Mouse (Mus musculus) fibroblast of lung, adult 2 months (primary cell): ENCODE measurements around the gene Cdc37l1.

Source experiments
- DNase-seq: peaks from one replicate; pipeline ENCODE4 v3.0.0-alpha.2; 2011; ENCODE audit warnings: low read depth

Gene Cdc37l1

DNA sequence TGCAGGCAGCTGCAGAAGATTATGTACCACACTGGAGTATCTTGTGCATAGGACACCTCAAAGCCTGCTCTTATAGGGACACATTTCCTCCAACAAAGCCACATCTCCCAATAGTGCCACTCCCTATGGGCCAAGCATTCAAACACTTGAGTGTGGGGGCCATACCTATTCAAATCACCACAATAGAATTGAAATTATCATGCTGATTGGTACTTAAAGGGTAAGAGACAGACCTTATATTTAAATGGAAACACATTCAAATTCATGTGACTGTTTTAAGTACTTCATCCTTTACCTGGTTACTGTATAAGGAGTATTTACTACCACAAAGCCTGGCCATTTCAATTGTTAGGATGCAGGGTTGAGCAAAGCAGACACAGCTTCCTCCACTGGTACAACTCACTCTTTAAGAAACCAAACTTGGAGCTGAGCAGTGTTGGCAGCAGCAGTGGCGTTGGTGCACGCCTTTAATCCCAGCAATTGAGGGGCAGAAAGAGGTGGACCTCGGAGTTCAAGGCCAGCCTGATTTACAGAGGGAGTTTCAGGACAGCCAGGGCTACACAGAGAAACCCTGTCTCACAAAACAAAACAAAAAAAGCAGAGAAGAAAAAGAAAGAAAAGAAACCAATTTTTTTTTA is 18.0 kb downstream of the Cdc37l1 start:
- DNase-seq: no peak

DNA sequence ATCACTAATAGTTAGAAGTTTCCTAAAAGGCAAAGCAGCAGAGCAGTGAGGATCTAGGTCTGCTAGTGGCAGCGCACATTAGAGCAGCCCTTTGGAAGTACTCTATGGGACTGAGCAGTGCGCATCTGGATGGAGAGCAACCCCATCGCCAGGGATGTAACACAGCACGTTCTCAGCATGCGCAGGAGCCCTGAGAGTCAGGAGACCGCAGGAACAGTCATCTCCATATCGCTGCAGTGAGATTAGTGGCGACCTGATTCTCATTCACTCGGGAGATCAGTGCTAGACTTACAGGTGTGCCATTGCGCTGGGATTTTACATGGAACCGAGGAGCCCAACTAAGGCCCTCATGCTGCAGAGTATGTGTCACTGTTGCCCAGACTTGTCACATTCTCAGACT is 18.9 kb downstream of the Cdc37l1 start:
- no peak for DNase-seq

DNA sequence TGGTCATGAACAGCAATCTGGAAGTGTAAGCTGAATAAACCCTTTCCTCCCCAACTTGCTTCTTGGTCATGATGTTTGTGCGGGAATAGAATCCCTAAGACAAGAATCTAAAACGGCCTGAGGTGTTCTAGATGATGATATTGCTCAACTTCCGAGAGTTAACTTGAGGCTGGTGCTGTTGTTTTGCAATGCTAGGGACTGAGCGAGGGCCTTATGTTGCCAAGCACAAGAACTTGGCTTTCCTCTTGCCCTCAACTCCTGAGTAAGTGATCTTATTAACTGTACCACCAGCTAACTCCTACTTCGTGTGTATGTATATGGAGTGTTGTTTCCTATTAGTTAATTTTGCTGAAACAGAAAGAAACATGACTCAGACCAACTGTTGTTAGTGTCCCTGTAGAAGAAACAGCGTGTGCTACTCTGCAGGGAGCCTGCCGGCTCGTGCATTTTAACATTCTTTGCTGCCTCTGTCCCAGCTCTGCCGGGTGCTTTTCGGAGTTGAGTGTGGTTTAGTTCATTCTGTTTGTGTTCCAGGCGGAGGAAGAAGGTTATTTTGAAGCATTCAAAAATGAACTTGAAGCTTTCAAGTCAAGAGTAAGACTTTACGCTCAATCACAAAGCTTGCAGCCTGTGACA is 21.3 kb downstream of the Cdc37l1 start:
- DNase-seq: no peak

DNA sequence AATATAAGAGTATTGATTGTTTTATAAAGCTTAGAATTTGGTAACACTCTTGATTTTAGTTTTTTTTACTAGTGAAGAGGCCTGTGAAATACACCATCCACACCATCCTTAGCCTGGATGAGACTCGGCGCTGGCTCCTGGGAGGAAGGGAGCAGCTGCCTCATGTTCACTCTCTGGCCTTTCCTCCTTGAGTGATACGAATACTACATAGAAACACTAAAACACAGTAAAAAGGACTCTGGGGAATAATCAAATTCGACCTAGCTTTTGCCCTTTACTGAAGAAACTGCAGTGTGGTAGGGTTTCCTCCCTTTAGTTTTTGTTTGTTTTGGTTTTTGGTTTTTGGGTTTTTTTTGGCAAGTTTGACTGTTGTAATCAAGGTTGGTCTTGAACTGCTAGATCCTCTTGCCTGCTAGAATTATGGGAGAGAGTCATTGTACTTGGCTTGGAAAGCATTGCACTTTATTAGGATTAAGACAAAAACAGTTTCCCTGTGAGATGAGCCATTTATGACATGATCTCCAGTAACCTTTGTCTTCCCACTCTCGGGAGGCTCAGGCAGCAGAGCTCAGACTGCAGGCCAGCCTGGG is 24.4 kb downstream of the Cdc37l1 start:
- no peak for DNase-seq

DNA sequence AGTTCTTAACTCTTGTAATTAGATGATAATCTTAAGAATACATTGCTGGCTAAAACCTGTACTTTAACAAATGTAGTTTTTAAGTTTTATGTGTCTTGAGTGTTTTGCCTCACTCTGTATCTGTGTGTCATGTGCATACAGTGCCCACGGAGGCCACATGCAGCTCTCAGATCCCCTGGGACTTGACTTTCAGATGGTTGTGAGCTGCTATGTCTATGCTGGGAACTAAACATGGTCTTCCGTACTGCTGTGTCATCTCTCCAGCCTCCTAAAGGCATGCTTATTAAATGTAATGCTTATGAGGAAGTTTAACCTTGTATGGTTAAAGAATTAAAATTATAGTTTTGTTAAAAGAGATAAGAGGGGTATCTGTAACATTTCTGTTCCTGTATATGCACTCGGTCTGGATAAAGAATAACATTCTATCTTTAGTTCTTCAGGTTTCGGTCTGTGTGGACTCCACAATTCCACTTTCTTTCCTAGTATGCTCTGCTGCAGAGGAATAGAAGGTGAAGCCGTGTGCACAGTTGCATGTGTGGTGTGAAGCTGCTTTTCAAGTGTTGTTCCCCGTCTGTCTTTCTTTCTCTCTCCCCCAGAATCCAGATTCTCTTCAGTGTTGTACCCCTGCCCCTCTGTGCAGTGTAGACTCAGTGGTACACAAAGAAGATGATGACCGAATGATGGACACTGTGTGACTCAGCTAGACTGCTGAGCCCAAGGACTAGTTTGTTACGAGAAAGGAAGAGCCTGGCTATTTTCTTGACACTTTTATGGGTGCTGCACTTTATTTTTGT is 25.5 kb downstream of the Cdc37l1 start:
- no peak for DNase-seq

DNA sequence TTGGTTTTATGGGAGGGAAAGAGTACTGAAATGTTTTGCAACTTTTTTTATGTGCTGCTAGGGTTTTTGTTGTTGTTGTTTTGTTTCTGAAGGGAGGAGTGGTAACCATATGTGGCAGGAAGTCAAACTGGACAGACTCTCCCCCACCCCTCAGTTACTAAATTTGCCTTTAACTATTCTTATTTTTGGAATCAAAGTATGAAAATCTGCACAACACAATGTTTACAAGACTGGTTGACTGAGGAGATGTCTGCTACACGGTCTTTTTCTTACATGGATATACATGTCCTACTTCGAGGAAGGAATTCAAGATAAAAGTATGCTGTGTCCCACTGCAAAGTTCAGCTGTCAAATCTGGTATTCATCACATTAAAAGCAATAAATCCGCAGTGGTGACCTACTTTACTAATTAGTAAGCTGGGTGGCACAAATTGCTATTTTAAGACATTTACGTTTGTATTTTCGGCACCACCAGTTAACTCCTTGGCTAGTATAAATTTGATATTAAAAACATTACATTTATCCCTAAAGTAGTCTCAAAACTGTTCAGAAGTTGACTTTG is 26.1 kb downstream of the Cdc37l1 start:
- DNase-seq: no peak

DNA sequence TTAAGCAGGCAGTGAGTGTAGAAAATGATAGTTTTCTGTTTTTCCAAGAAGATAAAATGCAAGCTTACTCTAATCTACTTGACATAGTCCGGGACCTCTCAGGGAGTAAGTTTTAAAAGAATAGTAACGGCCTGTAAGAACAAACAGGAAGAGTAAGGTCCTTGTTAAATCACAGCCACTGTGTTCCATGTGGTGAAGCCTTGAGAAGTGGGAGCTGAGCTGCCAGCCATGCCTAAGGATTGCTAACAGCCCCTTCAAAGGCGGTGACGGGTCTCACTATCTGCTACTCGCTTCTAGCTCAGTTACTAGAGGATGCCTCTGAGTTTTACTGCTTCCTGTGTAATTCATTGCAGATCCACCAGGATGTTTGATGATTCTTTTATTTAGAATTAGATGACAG is 26.6 kb downstream of the Cdc37l1 start:
- DNase-seq: no peak

DNA sequence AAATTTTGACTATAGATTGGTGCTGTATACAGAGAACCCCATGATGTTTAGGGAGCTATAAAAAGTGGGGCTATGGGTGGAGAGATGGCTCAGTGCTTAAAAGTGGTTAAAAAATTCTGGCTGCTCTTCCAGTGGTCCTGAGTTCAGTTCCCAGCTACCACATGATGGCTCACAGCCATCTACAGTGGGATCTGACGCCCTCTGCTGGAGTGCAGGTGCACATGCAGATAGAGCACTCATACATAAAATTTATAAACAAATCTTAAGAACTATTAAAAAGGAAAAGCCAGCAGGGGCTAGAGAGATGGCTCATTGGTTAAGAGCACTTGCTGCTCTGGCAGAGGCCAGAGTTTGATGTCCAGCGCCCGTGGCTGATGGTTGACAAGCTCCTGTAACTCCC is 29.5 kb downstream of the Cdc37l1 start:
- DNase-seq: no peak

DNA sequence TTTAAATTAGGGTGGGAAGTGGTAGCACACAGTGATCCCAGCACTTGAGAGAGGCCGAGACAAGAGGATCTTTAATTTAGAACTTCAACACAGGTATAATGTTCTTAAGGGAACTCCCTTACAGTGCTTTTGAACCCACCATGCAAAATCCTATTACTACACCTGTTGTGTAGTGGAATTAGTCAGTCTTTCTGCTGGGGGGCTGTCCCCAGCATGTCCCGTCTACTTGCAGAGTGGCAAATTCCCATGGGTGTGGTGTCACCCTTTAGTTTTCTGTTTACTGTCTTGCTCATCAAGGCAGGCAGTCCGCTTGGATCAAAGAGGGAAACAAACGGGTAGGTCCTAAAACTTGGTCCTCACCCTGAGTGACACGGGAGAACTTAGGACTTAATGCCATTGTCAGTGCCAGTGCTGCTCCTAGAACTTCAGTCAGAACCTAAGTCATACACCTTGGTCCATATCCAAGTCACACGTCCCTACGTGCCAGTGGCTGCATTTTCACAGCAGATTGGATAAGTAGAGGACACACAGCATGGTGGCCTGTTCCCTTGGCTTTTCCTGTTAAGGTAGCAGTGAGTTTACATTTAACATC is 31.7 kb downstream of the Cdc37l1 start:
- DNase-seq: no peak

DNA sequence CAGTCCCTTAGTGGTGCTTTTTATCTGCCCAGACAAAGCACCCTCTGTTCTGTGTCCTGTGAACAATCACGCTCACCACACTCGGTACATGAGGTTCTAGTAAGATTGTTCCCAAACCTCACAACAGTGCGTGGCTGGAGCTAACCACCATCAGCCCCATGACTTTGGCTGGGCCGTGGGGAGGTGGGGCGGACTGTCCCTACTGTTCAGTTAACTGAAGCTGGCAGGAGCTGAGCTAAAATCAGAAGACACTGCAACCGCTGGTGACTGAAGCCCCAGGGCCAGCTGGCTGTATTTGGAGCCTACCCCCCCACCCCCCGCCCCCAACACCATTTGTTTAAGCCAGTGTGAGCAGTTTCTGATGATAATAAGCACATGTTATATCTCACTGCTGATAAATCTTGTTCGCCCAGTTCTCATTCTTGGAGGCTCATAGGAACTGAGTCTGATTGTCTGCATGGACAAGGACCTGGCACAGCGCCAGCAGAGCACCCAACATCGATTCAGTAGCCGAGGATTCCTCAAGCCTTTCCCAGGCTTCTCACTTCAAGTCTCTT is 34.3 kb downstream of the Cdc37l1 start:
- DNase-seq: no peak

DNA sequence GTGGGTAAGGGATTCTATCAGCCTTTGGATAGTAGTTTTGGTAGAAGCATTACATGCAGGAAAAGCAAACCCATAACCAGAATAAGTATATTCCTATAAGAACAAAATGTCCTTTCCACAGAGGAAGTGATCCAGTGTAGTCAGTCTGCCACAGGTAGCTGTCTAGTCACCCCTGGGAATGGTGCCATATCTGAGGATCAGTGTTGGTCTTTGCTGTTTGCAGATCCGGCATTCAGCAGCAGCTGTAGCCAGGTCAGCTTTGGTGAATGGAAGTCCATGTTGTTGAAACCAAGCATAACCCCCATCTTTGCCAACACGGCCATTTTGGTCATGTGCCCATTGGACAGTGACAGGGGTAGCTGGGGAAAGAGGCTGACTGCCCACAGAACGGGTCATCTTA is 41.6 kb downstream of the Cdc37l1 start:
- DNase-seq: no peak

DNA sequence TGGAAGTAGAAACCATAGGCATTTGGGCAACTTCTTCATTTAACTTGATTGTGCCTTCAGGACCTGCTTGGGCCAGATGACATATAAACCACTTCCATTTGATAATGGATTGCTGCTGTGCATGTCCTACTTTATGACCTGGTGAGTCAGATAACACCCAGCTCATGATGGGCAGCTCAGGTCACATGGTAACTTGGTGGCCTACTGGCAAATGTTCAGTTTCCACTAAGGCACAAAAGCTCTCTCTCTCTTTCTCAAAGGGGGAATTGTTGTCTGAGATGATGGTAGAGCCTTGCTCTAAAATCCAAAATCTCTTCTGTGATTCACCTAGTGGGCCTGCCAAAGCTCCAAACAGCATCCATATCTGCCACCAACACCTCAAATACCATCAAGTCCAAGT is 42.5 kb downstream of the Cdc37l1 start:
- DNase-seq: no peak

DNA sequence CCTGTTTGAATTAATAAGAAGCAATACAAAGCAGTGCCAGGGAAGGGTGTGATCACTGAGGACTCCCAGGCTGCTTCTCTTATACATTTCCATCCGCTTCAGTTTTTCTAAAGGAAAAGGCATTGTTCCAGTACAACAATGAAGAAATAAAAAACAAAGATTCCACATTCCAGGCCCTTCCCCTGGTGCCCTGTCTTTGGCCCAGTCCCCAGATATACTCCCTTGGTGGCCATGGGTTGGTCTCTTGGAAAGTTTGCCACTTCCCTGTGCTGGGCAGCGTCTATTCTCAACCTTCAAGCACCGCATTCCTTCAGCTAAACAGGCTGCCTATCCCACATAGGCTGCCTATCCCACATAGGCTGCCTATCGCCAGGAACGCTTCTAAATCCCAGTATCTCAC is 46.9 kb downstream of the Cdc37l1 start:
- DNase-seq: no peak

DNA sequence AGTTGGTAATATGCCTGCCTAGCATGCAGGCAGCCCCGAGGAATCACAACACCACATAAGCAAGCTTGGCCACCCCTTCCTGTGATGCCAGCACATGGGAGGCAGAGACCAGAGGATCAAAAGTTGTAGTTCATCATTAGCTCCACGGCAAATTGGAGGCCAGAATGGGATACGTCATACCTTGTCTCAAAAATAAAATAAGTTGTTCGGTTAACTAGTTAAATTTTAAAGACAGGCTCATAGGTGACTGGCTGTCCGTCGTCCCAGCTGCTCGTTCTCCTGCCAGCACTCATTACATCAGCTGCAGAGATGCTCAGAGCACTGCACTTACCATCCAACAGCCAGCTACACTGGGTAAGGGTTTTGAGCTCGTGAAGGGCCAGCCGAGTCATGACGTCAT is 47.4 kb downstream of the Cdc37l1 start:
- DNase-seq: no peak

DNA sequence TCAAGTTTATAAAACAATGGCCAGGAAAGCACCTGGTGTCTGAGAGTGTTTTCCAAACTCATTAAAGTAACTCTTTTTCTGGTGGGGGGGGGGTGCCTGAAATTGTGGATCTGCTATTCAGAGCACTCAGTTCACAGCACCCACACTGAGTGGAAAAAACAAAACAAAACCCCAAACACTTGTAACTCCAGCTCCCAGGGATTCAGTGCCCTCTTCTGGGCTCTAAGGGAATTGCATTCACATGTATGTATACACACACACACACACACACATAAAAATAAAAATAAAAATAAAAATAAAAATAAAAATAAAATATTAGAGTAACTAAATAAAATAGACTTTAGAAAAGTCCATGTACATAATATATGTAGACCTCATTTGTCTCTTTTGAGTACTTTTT is 49.2 kb downstream of the Cdc37l1 start:
- DNase-seq: no peak

DNA sequence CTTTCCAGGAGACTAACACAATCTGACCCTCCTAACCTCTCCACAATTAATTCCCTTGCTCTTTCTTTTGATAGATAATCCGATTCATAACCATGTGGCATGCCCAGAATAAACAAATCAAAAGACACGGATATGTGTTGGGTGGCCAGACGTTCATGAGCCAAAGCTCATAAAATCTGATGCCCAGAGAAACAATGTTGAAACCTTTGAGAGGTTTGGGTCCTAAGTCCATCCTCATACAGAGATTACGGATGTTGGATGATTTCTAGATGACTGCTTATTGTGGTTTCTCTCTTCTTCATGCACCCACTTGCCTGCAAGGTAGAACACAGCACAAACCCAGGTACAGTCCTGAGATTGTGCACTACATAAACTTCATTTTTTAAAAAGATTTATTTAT is 50.1 kb downstream of the Cdc37l1 start:
- DNase-seq: no peak

DNA sequence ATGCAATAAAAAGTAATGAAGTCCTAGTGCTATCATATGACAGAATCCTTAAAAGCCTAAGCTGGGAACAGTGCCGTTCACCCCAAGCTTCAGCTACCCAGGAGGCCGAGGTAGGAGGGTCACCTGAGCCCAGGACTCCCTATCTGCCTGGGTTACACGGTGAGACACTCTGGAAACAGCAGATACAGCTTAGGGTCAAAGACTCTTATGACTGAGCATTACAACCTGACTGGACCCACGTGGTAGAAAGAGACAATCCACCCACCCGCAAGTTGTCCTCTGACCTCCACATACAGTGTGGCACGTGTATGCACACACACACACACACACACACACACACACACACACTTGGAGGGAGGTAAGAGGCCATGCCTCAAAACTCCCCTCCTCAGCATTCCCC is 52.0 kb downstream of the Cdc37l1 start:
- no peak for DNase-seq

DNA sequence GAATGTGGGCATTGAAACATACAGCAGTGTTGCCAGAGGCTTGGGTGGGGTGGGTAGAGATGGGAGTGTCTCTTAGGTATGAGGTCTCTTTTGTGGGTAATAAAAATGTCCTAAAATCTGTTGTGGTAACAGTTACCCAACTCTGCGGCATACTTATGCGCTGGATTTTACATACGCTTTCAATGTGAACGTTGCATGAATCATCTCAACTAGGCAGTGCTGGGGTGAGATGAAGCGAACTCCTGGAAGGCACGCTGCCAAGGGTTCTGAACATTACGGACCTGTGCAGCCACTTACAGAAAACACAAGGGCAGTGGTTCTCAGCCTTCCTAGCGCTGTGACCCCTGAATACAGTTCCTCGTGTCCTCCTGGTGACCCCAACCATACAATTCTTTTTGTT is 52.5 kb downstream of the Cdc37l1 start:
- no peak for DNase-seq

DNA sequence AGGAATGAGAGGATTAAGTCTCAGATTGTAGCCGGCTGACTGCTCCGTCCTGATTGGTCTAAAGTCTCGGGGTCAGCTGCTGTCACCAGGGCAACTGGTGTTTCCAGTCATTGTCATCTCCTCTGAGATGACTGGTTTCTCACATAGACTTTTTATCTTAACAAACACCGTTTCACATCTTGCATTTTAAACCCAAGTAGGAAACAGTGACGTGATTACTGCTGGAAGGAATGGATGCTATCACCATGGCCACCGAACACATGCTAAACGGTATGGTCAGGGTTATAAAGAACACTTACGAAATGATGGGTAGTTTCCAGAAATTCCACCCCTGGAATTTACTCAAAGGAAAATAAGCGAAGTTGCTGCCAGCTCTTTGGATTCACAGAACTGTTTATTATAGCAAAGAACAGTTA is 54.2 kb downstream of the Cdc37l1 start:
- DNase-seq: no peak

DNA sequence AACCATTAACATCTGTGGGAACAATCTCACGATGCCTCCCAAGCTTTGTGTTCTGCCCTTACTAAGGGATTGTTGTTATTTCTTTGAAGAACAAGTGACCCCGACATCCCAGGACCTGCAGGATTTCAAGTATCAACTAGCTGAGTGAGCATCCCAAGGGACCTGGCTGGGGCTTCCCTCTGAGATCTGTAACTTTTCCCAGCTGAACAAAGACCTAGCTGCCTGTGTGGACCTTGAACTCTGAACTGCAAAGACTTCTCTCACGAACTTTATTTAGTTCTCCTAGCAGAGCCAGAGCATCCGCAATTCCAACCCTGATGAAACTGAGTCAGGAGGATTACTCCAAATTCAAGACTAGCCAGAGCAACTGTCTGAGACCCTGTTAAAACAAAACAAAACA is 55.2 kb downstream of the Cdc37l1 start:
- DNase-seq: no peak

DNA sequence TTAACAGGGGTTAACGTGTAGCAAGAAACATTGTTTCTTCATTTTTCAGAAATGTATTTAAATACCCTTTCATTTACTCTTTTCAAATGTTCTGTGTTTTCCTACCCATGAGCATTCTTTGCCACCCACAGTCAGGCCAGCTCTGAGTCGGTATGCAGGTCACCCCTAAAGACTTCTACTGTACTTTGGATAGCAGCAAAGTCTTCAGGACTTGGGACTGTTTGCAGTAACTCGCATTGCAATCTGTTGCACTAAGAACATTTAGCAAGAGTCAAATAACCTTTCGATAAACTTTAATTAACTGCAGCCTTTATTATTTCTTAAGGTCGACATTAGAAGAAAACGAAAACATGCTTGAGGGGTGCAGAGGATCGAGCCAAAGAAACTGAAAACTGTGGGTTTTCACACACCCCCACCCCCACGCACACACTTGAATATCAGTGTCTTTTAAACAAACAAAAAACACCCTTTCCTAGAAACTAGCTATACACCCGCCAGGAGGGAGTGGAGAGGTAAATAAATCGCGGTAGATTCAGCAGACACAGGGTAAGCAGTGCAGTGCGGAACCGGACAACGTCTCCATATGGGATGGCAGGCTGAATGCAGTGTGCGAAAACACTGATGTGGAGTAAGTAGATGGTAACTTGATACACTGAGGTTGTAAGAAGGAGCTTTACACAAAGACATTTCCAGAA is 56.0 kb downstream of the Cdc37l1 start:
- no peak for DNase-seq

DNA sequence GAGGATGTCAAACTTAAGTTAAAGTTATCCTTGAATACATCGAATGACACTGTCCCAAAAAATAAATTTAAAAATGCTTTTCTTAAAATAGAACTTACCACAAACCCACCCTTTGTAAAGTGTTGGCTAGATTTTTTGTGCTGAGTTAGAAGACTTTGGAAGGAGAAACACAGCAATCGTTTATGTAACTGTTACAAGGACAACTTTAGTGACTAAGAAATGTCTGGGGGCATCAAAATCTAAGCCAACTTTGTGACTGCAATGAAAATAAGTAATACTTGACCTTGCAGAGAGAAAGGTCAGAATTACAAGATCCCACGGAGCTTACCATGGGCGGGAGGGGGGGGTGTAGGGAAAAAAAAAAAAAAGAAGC is 56.8 kb downstream of the Cdc37l1 start:
- DNase-seq: no peak
